Mouse (Mus musculus): ENCODE results near the gene Tmem151b. TPM values are rescaled to one million over a fixed set of nuclear protein-coding genes. Genes with fewer than 3 reads are reported as not detected.

Tmem151b gene
- total RNA-seq, 1 experiment, result 2.1 TPM

DNA sequence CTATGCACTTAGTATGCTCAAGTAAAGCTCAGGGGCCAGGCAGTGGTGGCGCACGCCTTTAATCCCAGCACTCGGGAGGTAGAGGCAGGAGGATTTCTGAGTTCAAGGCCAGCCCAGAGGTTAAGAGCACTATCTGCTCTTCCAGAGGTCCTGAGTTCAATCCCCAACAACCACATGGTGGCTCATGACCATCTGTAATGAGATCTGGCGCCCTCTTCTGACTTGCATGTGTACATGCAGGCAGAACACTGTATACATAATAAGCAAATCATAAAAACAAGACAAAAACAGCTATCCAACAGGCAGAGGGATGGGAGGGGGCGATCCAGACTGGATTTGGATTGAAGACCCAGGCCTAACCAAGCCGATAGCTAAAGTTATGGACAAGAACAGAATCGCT, 29.4 kb upstream of the Tmem151b start:
- Histone ChIP-seq H3K9ac (ENCODE audit: insufficient read depth, low read depth, low read length, poor library complexity, severe bottlenecking) (peak overlapping the region; percentile 16; the same call in 1 of the 2 replicates), H3K36me3 (ENCODE audit: control insufficient read depth, insufficient read depth, low read length, poor library complexity, severe bottlenecking) (no peaks in the 10 kb centered on the region; the same call in 1 of the 2 replicates), H3K9me3 (ENCODE audit: control insufficient read depth, insufficient read depth, low read depth, low read length) (no peaks in the 10 kb centered on the region), H3K27ac (ENCODE audit: insufficient read depth, low read depth, low read length, poor library complexity, severe bottlenecking) (peak overlapping the region; percentile 29; the same call in 1 of the 2 replicates), H3K4me3 (ENCODE audit: insufficient read depth in 1 of 2, low read depth in 1 of 2, low read length in 2 of 2, poor library complexity in 1 of 2, severe bottlenecking in 1 of 2) (no peak overlapping the region), H3K4me1 (ENCODE audit: control insufficient read depth in 2 of 2, insufficient read depth in 2 of 2, low read length in 2 of 2, poor library complexity in 1 of 2) (peaks cover 2 to 31% of the 10 kb centered on the region in 2 experiments; a peak in 3 of 4 replicates)
- TF ChIP-seq HCFC1 (IDR thresholded peaks at IDR 0.05; ENCODE audit: borderline replicate concordance, insufficient read depth, low read length), result no peak
- TF ChIP-seq CHD2 (IDR thresholded peaks at IDR 0.05; ENCODE audit: low read depth, low read length), result no peak
- TF ChIP-seq ZC3H11A (IDR thresholded peaks at IDR 0.05; ENCODE audit: borderline replicate concordance, low read depth, low read length), result no peak
- in situ Hi-C loops (cut with MboI; ENCODE audit: low sequenced_read_pairs in 2 of 2, unreplicated experiment in 2 of 2), result no loop called here
- DNase-seq (ENCODE audit: low read depth, low spot score), result no peak

DNA sequence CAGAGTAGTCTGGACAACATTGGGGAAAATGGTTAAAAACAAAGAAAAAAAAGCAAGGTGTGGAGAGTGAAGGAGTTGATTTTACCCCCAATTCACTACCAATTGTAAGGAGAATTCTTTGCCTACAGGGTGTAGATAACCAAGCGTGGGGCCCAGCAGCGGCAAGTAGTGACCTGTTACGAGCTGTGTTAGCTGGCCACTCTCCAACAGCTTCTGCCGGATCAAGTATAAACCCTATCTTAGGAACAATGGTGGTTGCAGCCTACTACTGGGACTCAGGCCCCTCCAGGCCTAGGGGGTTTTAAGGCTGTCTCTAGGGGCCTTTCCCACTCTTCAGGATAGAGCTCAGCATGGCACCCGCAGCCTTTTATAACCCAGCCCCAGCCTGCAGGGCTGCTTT, 28.8 kb upstream of the Tmem151b start:
- H3K4me3 ChIP-seq (ENCODE audit: insufficient read depth in 1 of 2, low read depth in 1 of 2, low read length in 2 of 2, poor library complexity in 1 of 2, severe bottlenecking in 1 of 2), result no peak overlapping the region
- H3K27ac ChIP-seq (ENCODE audit: insufficient read depth, low read depth, low read length, poor library complexity, severe bottlenecking), result peak overlapping the region; percentile 1; the same call in 1 of the 2 replicates

DNA sequence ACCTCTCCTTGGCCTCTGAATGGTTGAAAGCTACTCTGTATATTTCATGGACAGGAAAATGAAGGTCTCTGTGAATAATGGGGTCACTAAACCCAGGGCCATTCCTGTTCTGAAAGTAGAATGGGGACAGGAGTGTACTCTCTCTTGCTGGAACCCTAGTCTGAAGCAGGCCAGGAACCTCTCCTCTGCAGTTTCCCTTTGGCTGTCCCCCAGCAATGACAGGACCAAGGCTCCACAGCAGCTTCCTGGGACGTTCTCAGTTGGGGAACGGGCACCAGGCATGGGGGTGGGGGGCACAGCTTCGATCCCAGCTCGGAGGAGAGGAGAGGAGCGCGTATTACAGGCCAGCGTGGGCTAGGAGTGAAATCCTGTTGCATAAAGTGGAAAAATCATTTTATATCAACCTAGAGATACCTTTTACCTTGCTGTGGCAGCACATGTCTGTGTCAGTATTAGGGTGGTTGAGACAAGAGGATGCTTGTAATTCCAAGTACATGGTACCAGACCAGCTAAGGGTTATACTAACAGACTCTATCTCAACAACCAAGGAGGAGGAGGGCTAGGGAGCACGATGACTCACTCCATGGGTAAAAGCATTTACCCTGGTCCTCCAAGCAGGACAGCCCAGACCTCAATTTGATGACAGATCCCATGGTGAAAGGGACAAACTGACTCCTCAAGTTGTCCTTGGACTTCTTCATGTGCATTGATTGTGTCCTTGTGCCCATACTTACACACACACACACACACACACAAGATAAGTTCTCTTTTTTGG, 25.8 kb upstream of the Tmem151b start:
- Histone ChIP-seq H3K27ac (ENCODE audit: insufficient read depth, low read depth, low read length, poor library complexity, severe bottlenecking) (no peak overlapping the region), H3K36me3 (ENCODE audit: control insufficient read depth, insufficient read depth, low read length, poor library complexity, severe bottlenecking) (peaks cover 23% of the 10 kb centered on the region), H3K9me3 (ENCODE audit: control insufficient read depth, insufficient read depth, low read depth, low read length) (no peaks in the 10 kb centered on the region), H3K4me3 (ENCODE audit: insufficient read depth in 1 of 2, low read depth in 1 of 2, low read length in 2 of 2, poor library complexity in 1 of 2, severe bottlenecking in 1 of 2) (no peak overlapping the region), H3K9ac (ENCODE audit: insufficient read depth, low read depth, low read length, poor library complexity, severe bottlenecking) (peak overlapping the region; percentile 8; the same call in 1 of the 2 replicates), H3K4me1 (ENCODE audit: control insufficient read depth in 2 of 2, insufficient read depth in 2 of 2, low read length in 2 of 2, poor library complexity in 1 of 2) (peaks cover 0 to 15% of the 10 kb centered on the region in 2 experiments; a peak in 2 of 4 replicates)
- in situ Hi-C loops (cut with MboI; ENCODE audit: low sequenced_read_pairs in 2 of 2, unreplicated experiment in 2 of 2), result no loop called here
- TF ChIP-seq MAFK (IDR thresholded peaks at IDR 0.05; ENCODE audit: insufficient read depth, low read depth, low read length) (no peak), ZC3H11A (IDR thresholded peaks at IDR 0.05; ENCODE audit: borderline replicate concordance, low read depth, low read length) (no peak), CHD2 (IDR thresholded peaks at IDR 0.05; ENCODE audit: low read depth, low read length) (no peak), ZNF384 (IDR thresholded peaks at IDR 0.05; ENCODE audit: low read depth, low read length) (no peak), HCFC1 (IDR thresholded peaks at IDR 0.05; ENCODE audit: borderline replicate concordance, insufficient read depth, low read length) (no peak)
- no peak for DNase-seq (ENCODE audit: low read depth, low spot score)

More for the DNA sequence above, 28.8 kb upstream of the Tmem151b start:
- no peaks in the 10 kb centered on the region for H3K9me3 ChIP-seq (ENCODE audit: control insufficient read depth, insufficient read depth, low read depth, low read length)
- peak overlapping the region; percentile 10; the same call in 1 of the 2 replicates for H3K9ac ChIP-seq (ENCODE audit: insufficient read depth, low read depth, low read length, poor library complexity, severe bottlenecking)
- in situ Hi-C loops (cut with MboI; ENCODE audit: low sequenced_read_pairs in 2 of 2, unreplicated experiment in 2 of 2), result no loop called here
- TF ChIP-seq ZC3H11A (IDR thresholded peaks at IDR 0.05; ENCODE audit: borderline replicate concordance, low read depth, low read length) (no peak), HCFC1 (IDR thresholded peaks at IDR 0.05; ENCODE audit: borderline replicate concordance, insufficient read depth, low read length) (no peak), CHD2 (IDR thresholded peaks at IDR 0.05; ENCODE audit: low read depth, low read length) (no peak), ZNF384 (IDR thresholded peaks at IDR 0.05; ENCODE audit: low read depth, low read length) (no peak), MAFK (IDR thresholded peaks at IDR 0.05; ENCODE audit: insufficient read depth, low read depth, low read length) (no peak)
- H3K36me3 ChIP-seq (ENCODE audit: control insufficient read depth, insufficient read depth, low read length, poor library complexity, severe bottlenecking), result no peaks in the 10 kb centered on the region
- DNase-seq (ENCODE audit: low read depth, low spot score), result no peak
- peaks cover 0 to 29% of the 10 kb centered on the region in 2 experiments; a peak in 2 of 4 replicates for H3K4me1 ChIP-seq (ENCODE audit: control insufficient read depth in 2 of 2, insufficient read depth in 2 of 2, low read length in 2 of 2, poor library complexity in 1 of 2)

DNA sequence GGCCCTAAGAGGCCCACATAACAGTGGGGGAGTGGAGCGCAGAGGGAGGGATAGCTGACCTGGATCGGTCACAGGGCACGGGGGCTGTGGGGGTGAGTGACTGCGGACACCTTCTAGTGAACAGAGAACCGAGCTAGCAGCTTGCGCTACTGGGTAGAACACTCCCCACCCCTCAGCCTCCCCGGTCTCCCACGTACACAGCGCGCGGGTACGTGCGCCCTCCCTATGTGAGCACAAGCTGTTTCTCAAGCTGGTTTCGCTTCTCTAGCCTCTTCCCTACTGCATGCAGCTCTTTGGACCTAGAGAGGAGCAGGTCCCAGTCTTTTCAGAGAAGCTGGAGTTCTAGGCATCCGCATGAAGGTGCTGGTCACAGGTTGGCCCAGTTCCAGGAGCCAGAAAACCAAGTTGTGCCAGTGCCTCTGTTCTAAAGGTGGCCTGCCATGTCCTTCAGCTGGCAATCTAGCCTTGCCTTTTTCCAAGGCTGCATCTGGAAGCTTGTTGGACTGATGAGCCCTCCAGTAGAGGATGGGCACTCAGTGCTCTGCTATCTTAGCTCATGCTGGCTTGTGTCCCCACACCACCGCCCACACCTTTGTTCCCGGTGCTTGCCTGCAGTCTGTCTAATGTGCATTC, 24.8 kb upstream of the Tmem151b start:
- Histone ChIP-seq H3K27ac (ENCODE audit: insufficient read depth, low read depth, low read length, poor library complexity, severe bottlenecking) (peak overlapping the region; percentile 90), H3K4me1 (ENCODE audit: control insufficient read depth in 2 of 2, insufficient read depth in 2 of 2, low read length in 2 of 2, poor library complexity in 1 of 2) (peaks cover 0 to 5% of the 10 kb centered on the region in 2 experiments; a peak in 2 of 4 replicates), H3K36me3 (ENCODE audit: control insufficient read depth, insufficient read depth, low read length, poor library complexity, severe bottlenecking) (peaks cover 33% of the 10 kb centered on the region), H3K9me3 (ENCODE audit: control insufficient read depth, insufficient read depth, low read depth, low read length) (no peaks in the 10 kb centered on the region), H3K9ac (ENCODE audit: insufficient read depth, low read depth, low read length, poor library complexity, severe bottlenecking) (peak overlapping the region; percentile 89), H3K4me3 (ENCODE audit: insufficient read depth in 1 of 2, low read depth in 1 of 2, low read length in 2 of 2, poor library complexity in 1 of 2, severe bottlenecking in 1 of 2) (peak overlapping the region; percentile 77 to 95)
- TF ChIP-seq HCFC1 (IDR thresholded peaks at IDR 0.05; ENCODE audit: borderline replicate concordance, insufficient read depth, low read length) (no peak), CHD2 (IDR thresholded peaks at IDR 0.05; ENCODE audit: low read depth, low read length) (no peak), ZNF384 (IDR thresholded peaks at IDR 0.05; ENCODE audit: low read depth, low read length) (peak; percentile 5; the same call in 1 of the 2 replicates), MAFK (IDR thresholded peaks at IDR 0.05; ENCODE audit: insufficient read depth, low read depth, low read length) (no peak), ZC3H11A (IDR thresholded peaks at IDR 0.05; ENCODE audit: borderline replicate concordance, low read depth, low read length) (no peak)
- no peak for DNase-seq (ENCODE audit: low read depth, low spot score)
- in situ Hi-C loops (cut with MboI; ENCODE audit: low sequenced_read_pairs in 2 of 2, unreplicated experiment in 2 of 2), result no loop called here

Measured in ES-E14 (cell line).